In the genomic region with DNA sequence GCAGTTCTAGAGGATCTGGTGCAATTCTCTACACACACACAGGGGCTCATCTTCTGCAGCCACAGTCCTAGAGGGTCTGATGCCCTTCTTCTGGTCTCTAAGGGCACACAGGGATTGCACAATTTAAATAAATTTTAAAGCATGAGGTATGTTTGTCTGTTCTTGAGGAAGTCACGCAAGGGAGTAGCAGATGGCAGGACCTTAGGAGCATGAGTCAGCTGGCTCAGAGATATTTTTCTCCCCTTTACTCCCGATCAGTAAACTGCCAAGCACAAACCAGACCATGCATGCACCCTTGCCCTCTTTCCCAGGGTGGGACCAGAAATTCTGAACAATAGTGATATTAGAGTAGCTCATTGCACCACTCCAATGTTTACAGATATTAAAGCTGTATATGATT, we compare ENCODE assay signal across 37 mouse cellular contexts. TPM values are rescaled to one million over a fixed set of nuclear protein-coding genes. Genes with fewer than 3 reads are reported as not detected.
DNase-seq lines count a peak whose midpoint lies in the region; ATAC-seq and TF ChIP-seq lines count a peak whose summit lies in the region.
"Had no signal": no experiment of that assay in that cellular context is flagged by ENCODE, and none has a peak within 500 bp of the region (broad histone marks: within the 10 kb centered on the region; RNA-seq: fewer than 3 reads in every experiment).

No protein-coding gene starts in this region.

- H3K4me3 ChIP-seq in G1E (ENCODE audit: low read depth, low read length): no peak overlapping the region
- no peak overlapping the region for H3K4me3 ChIP-seq in macrophage (ENCODE audit: inconsistent target)
- H3K4me3 ChIP-seq: embryonic facial prominence, embryonic 12.5 days; gastrocnemius, adult 2 months; heart, embryonic 10.5 days; heart, embryonic 15.5 days; hindbrain, embryonic 12.5 days; limb, embryonic 10.5 days; limb, embryonic 15.5 days; liver, embryonic 13.5 days; midbrain, embryonic 10.5 days; myocyte; neural tube, embryonic 12.5 days had no signal

- H3K9me3 ChIP-seq in G1E (replicated peaks): no peaks in the 10 kb centered on the region
- H3K9me3 ChIP-seq: embryonic facial prominence, embryonic 12.5 days; heart, embryonic 10.5 days; heart, embryonic 15.5 days; hindbrain, embryonic 12.5 days; limb, embryonic 10.5 days; limb, embryonic 15.5 days; liver, embryonic 13.5 days; midbrain, embryonic 10.5 days; neural tube, embryonic 12.5 days had no signal

- no peaks in the 10 kb centered on the region; the same call in 1 of the 2 replicates for H3K4me1 ChIP-seq in G1E (ENCODE audit: insufficient read depth, low read depth, low read length)
- H3K4me1 ChIP-seq: embryonic facial prominence, embryonic 12.5 days; heart, embryonic 10.5 days; heart, embryonic 15.5 days; hindbrain, embryonic 12.5 days; limb, embryonic 10.5 days; limb, embryonic 15.5 days; liver, embryonic 13.5 days; midbrain, embryonic 10.5 days; neural tube, embryonic 12.5 days had no signal

- intact Hi-C loops in heart, postnatal 10 days (cut with DNase I): no loop called here

- peak; percentile 11 for DNase-seq in cerebellum, adult 9-11 months
- DNase-seq in cerebellum, postnatal 10 days: no peak
- no peak for DNase-seq in G1E (ENCODE audit: low spot score)
- peak; percentile 60 for DNase-seq in brain, adult 2 months (ENCODE audit: low read depth, low spot score)
- DNase-seq in gastrocnemius, postnatal 25 days: no peak
- DNase-seq in heart, postnatal 10 days: no peak
- no peak for DNase-seq in heart, adult 8-10 months (ENCODE audit: low spot score)
- DNase-seq: adrenal gland, adult 8-10 months; B cell, adult 2 months; embryo, embryonic 11 days; gastrocnemius, adult 2 months; heart, postnatal 36 days; kidney, adult 18-20 months; layer of hippocampus, adult 9-11 months; liver, embryonic 13.5 days; lung, adult 18-20 months; right cerebral cortex, adult 18-20 months; spleen, adult 18-20 months; thymus, adult 18-20 months; thymus, postnatal 36 days had no signal

- WGBS in macrophage (ENCODE audit: missing documents): 3% methylated on average over 2 of the region's 2 CpGs

- H3K36me3 ChIP-seq in G1E (replicated peaks) (no peaks in the 10 kb centered on the region), macrophage (ENCODE audit: inconsistent target) (no peaks in the 10 kb centered on the region)
- H3K36me3 ChIP-seq: embryonic facial prominence, embryonic 12.5 days; heart, embryonic 10.5 days; heart, embryonic 15.5 days; hindbrain, embryonic 12.5 days; limb, embryonic 10.5 days; limb, embryonic 15.5 days; liver, embryonic 13.5 days; midbrain, embryonic 10.5 days; neural tube, embryonic 12.5 days had no signal

- peaks cover 84% of the 10 kb centered on the region for H3K79me2 ChIP-seq in macrophage (ENCODE audit: inconsistent target)

- 0 out of 2 replicates have a peak, but pooled peaks cover 2% of the 10 kb centered on the region for H3K27me3 ChIP-seq in G1E (ENCODE audit: insufficient read depth, low read length)
- H3K27me3 ChIP-seq: embryonic facial prominence, embryonic 12.5 days; heart, embryonic 15.5 days; hindbrain, embryonic 12.5 days; limb, embryonic 15.5 days; liver, embryonic 13.5 days; neural tube, embryonic 12.5 days had no signal

- H3K27ac ChIP-seq in macrophage: peak overlapping the region; percentile 15
- H3K27ac ChIP-seq: embryonic facial prominence, embryonic 12.5 days; gastrocnemius, adult 2 months; heart, embryonic 10.5 days; heart, embryonic 15.5 days; hindbrain, embryonic 12.5 days; kidney, postnatal 0 days; limb, embryonic 10.5 days; limb, embryonic 15.5 days; liver, embryonic 13.5 days; midbrain, embryonic 10.5 days; neural tube, embryonic 12.5 days had no signal

- peak; percentile 45; the same call in 1 of the 2 replicates for ATAC-seq in G1E (ENCODE audit: extremely low read depth, insufficient number of reproducible peaks, low FRiP score, poor library complexity, severe bottlenecking)
- ATAC-seq: activated CD4-positive, CD25-positive, alpha-beta regulatory T cell, adult 4 months; forebrain, embryonic 14.5 days; lung, postnatal 0 days; midbrain, embryonic 16.5 days had no signal

- TF ChIP-seq CTCF in G1E (IDR thresholded peaks at IDR 0.05; ENCODE audit: low read depth, low read length): no peak

RNA-seq across cellular contexts. Expression of gene Ugt1a5, which starts 7.4 kb away (rescaled TPM):
- total RNA-seq in G1E (2014; fragmentation: Nextera tagmentation): not detected in 2 replicates
- total RNA-seq in G1E (2017): 0.05 TPM in 1 of 2 replicates, not detected in the other
- polyA plus RNA-seq in G1E (2012): not detected in 2 replicates
- total RNA-seq in macrophage (2018; cell fraction: chromatin; rRNA removed): 10 to 100 TPM in 15 of 26 experiments, 1 to 10 TPM in 11; 2.6 to 31.3 (median 10.7) TPM
- total RNA-seq in macrophage (2018; cell fraction: cytosol; rRNA removed): 1 to 10 TPM in 4 of 26 experiments, under 1 TPM in 17, not detected in 5; 0.04 to 2.2 (median 0.34) TPM
- total RNA-seq in macrophage (2018; cell fraction: nucleus; rRNA removed): 10 to 100 TPM in 17 of 26 experiments, 1 to 10 TPM in 9; 2.7 to 31.3 (median 11.3) TPM
- not detected in 3 replicates for polyA plus RNA-seq in macrophage (2018)
- total RNA-seq in gastrocnemius, postnatal 25 days (2021): not detected
- under 1 TPM; 0.12 to 0.20 TPM for total RNA-seq in heart, postnatal 10 days (2021)
- under 1 TPM in 3 of 4 experiments, not detected in 1; 0.12 to 0.26 (median 0.22) TPM for total RNA-seq in heart, adult 8-10 months (2022)
- total RNA-seq: left cerebral cortex, postnatal 10 days had no signal
- polyA plus RNA-seq: activated CD4-positive, CD25-positive, alpha-beta regulatory T cell, adult 4 months; embryonic facial prominence, embryonic 12.5 days; forebrain, embryonic 14.5 days; frontal cortex, adult 2 months; heart, embryonic 10.5 days; heart, embryonic 15.5 days; hindbrain, embryonic 12.5 days; kidney, postnatal 0 days; limb, embryonic 10.5 days; limb, embryonic 15.5 days; liver, embryonic 13.5 days; lung, postnatal 0 days; midbrain, embryonic 10.5 days; midbrain, embryonic 16.5 days; myocyte; neural tube, embryonic 12.5 days had no signal

RNA-seq across cellular contexts. Expression of gene Ugt1a6a, which starts 23.8 kb away (rescaled TPM):
- 0.60 TPM in 1 of 2 replicates, not detected in the other for total RNA-seq in G1E (2014; fragmentation: Nextera tagmentation)
- 0.23 and 0.98 TPM in 2 replicates for total RNA-seq in G1E (2017)
- polyA plus RNA-seq in G1E (2012): not detected in 2 replicates
- total RNA-seq in macrophage (2018; cell fraction: chromatin; rRNA removed): 10 to 100 TPM in 23 of 26 experiments, 1 to 10 TPM in 3; 5.5 to 46.9 (median 23.1) TPM
- total RNA-seq in macrophage (2018; cell fraction: cytosol; rRNA removed): 1 to 10 TPM; 1.6 to 7.5 (median 3.7) TPM
- 10 to 100 TPM in 22 of 26 experiments, 1 to 10 TPM in 4; 8.2 to 46.9 (median 16.1) TPM for total RNA-seq in macrophage (2018; cell fraction: nucleus; rRNA removed)
- 2.5 to 7.5 TPM (median 3.9 TPM) in 3 replicates for polyA plus RNA-seq in macrophage (2018)
- 1 to 10 TPM in 1 of 2 experiments, under 1 TPM in 1; 0.95 to 2.3 TPM for total RNA-seq in gastrocnemius, postnatal 25 days (2021)
- total RNA-seq in heart, postnatal 10 days (2021): 1 to 10 TPM; 2.2 to 2.7 TPM
- total RNA-seq in heart, adult 8-10 months (2022): 1 to 10 TPM; 1.6 to 2.6 (median 2.4) TPM
- polyA plus RNA-seq: heart, embryonic 10.5 days; midbrain, embryonic 10.5 days had no signal

RNA-seq across cellular contexts. Expression of gene Ugt1a2, which starts 42.0 kb away (rescaled TPM):
- total RNA-seq in G1E (2014; fragmentation: Nextera tagmentation): not detected in 2 replicates
- total RNA-seq in G1E (2017): 0.05 TPM in 1 of 2 replicates, not detected in the other
- not detected in 2 replicates for polyA plus RNA-seq in G1E (2012)
- 10 to 100 TPM in 3 of 26 experiments, 1 to 10 TPM in 23; 1.5 to 13.6 (median 5.4) TPM for total RNA-seq in macrophage (2018; cell fraction: chromatin; rRNA removed)
- total RNA-seq in macrophage (2018; cell fraction: cytosol; rRNA removed): 1 to 10 TPM in 2 of 26 experiments, under 1 TPM in 13, not detected in 11; 0.05 to 1.8 (median 0.25) TPM
- total RNA-seq in macrophage (2018; cell fraction: nucleus; rRNA removed): 10 to 100 TPM in 4 of 26 experiments, 1 to 10 TPM in 22; 2.0 to 12.9 (median 4.4) TPM
- 0.14 TPM in 1 of 3 replicates, not detected in the others for polyA plus RNA-seq in macrophage (2018)
- under 1 TPM in 1 of 2 experiments, not detected in 1; 0.27 TPM for total RNA-seq in gastrocnemius, postnatal 25 days (2021)
- total RNA-seq in heart, postnatal 10 days (2021): not detected
- under 1 TPM in 1 of 4 experiments, not detected in 3; 0.12 TPM for total RNA-seq in heart, adult 8-10 months (2022)
- total RNA-seq: gastrocnemius, adult 2 months had no signal
- polyA plus RNA-seq: activated CD4-positive, CD25-positive, alpha-beta regulatory T cell, adult 4 months; embryonic facial prominence, embryonic 12.5 days; forebrain, embryonic 14.5 days; frontal cortex, adult 2 months; heart, embryonic 15.5 days; limb, embryonic 10.5 days; limb, embryonic 15.5 days; liver, embryonic 13.5 days; midbrain, embryonic 10.5 days; midbrain, embryonic 16.5 days; neural tube, embryonic 12.5 days had no signal

RNA-seq across cellular contexts. Expression of gene Dnajb3, which starts 47.2 kb away (rescaled TPM):
- total RNA-seq in G1E (2014; fragmentation: Nextera tagmentation) (not detected in 2 replicates), G1E (2017) (0.16 TPM in 1 of 2 replicates, not detected in the other)
- polyA plus RNA-seq in G1E (2012) (not detected in 2 replicates), macrophage (2018) (not detected in 3 replicates)
- not detected for total RNA-seq in macrophage (2018; cell fraction: chromatin; rRNA removed)
- under 1 TPM in 6 of 26 experiments, not detected in 20; 0.10 to 0.28 (median 0.14) TPM for total RNA-seq in macrophage (2018; cell fraction: cytosol; rRNA removed)
- under 1 TPM in 1 of 26 experiments, not detected in 25; 0.51 TPM for total RNA-seq in macrophage (2018; cell fraction: nucleus; rRNA removed)
- total RNA-seq in gastrocnemius, postnatal 25 days (2021): under 1 TPM in 1 of 2 experiments, not detected in 1; 0.27 TPM
- total RNA-seq in heart, postnatal 10 days (2021): 1 to 10 TPM in 1 of 2 experiments, under 1 TPM in 1; 0.84 to 1.1 TPM
- total RNA-seq in heart, adult 8-10 months (2022): under 1 TPM; 0.26 to 0.60 (median 0.41) TPM
- total RNA-seq: gastrocnemius, adult 2 months had no signal
- polyA plus RNA-seq: myocyte had no signal

RNA-seq across cellular contexts. Expression of gene Ugt1a1, which starts 53.3 kb away (rescaled TPM):
- not detected in 2 replicates for total RNA-seq in G1E (2014; fragmentation: Nextera tagmentation)
- 0.06 and 0.22 TPM in 2 replicates for total RNA-seq in G1E (2017)
- polyA plus RNA-seq in G1E (2012): not detected in 2 replicates
- 10 to 100 TPM in 1 of 26 experiments, 1 to 10 TPM in 25; 1.4 to 10.8 (median 3.6) TPM for total RNA-seq in macrophage (2018; cell fraction: chromatin; rRNA removed)
- total RNA-seq in macrophage (2018; cell fraction: cytosol; rRNA removed): 1 to 10 TPM in 1 of 26 experiments, under 1 TPM in 20, not detected in 5; 0.04 to 1.7 (median 0.14) TPM
- 10 to 100 TPM in 1 of 26 experiments, 1 to 10 TPM in 25; 1.2 to 10.8 (median 2.7) TPM for total RNA-seq in macrophage (2018; cell fraction: nucleus; rRNA removed)
- 0.32 TPM in 1 of 3 replicates, not detected in the others for polyA plus RNA-seq in macrophage (2018)
- under 1 TPM in 1 of 2 experiments, not detected in 1; 0.13 TPM for total RNA-seq in gastrocnemius, postnatal 25 days (2021)
- not detected for total RNA-seq in heart, postnatal 10 days (2021)
- total RNA-seq in heart, adult 8-10 months (2022): not detected
- total RNA-seq: gastrocnemius, adult 2 months; heart, postnatal 36 days; left cerebral cortex, postnatal 10 days had no signal
- polyA plus RNA-seq: activated CD4-positive, CD25-positive, alpha-beta regulatory T cell, adult 4 months; embryonic facial prominence, embryonic 12.5 days; forebrain, embryonic 14.5 days; heart, embryonic 10.5 days; heart, embryonic 15.5 days; hindbrain, embryonic 12.5 days; limb, embryonic 10.5 days; liver, embryonic 13.5 days; midbrain, embryonic 10.5 days; midbrain, embryonic 16.5 days; myocyte; neural tube, embryonic 12.5 days had no signal

Comparison
In these comparisons a context has a peak if more than half of its experiments do, and no peak if none do; other contexts are left out.
1. DNase-seq: peak in cerebellum, adult 9-11 months (single experiment) and brain, adult 2 months (single experiment); none in cerebellum, postnatal 10 days (0 of 2), G1E (single experiment), gastrocnemius, postnatal 25 days (single experiment), heart, postnatal 10 days (0 of 2) and heart, adult 8-10 months (single experiment).